Mouse (Mus musculus) stomach, postnatal 0 days (tissue): ENCODE measurements around the gene Hpse2. TPM values are rescaled to one million over a fixed set of nuclear protein-coding genes. Genes with fewer than 3 reads are reported as not detected.

Experiments
- ATAC-seq: fragments of 200-750 bp; cut with Nextera tagmentation; 2 replicates; pipeline ENCODE4 v1.8.0; 2017; ENCODE audit not compliant: low FRiP score, low TSS enrichment
- DNase-seq: peaks from one replicate; pipeline ENCODE4 v3.0.0-alpha.2; 2016; ENCODE audit warnings: low spot score
- H3K27ac ChIP-seq: fragments of 300-500 bp; sonication (generic); replicated peaks from 2 replicates; pipeline ENCODE4 v1.5.1; 2014; ENCODE audit warnings: mild to moderate bottlenecking, control low read depth
- H3K27me3 ChIP-seq: fragments of 300-500 bp; sonication (generic); 2 replicates; pipeline ENCODE4 v1.6.1; 2014; ENCODE audit warnings: low read length; ENCODE audit not compliant: control insufficient read depth, insufficient read depth
- H3K36me3 ChIP-seq: fragments of 300-500 bp; sonication (generic); 2 replicates; pipeline ENCODE4 v1.6.1; 2014; ENCODE audit warnings: low read length, mixed read lengths; ENCODE audit not compliant: control insufficient read depth, insufficient read depth
- H3K4me1 ChIP-seq: fragments of 300-500 bp; sonication (generic); replicated peaks from 2 replicates; pipeline ENCODE4 v1.6.1; 2014; ENCODE audit warnings: antibody characterized with exemption; ENCODE audit not compliant: control insufficient read depth, insufficient read depth
- H3K4me2 ChIP-seq: fragments of 300-500 bp; sonication (generic); replicated peaks from 2 replicates; pipeline ENCODE4 v1.6.1; 2014; ENCODE audit warnings: low read depth, mild to moderate bottlenecking, control low read depth, moderate library complexity
- H3K4me3 ChIP-seq: fragments of 300-500 bp; sonication (generic); 2 replicates; pipeline ENCODE4 v1.5.1; 2014; ENCODE audit warnings: low read depth, low read length, control low read depth
- H3K9ac ChIP-seq: fragments of 300-500 bp; sonication (generic); 2 replicates; pipeline ENCODE4 v1.6.1; 2014; ENCODE audit warnings: mild to moderate bottlenecking, low read length, control low read depth, mixed read lengths
- H3K9me3 ChIP-seq: fragments of 300-500 bp; sonication (generic); 2 replicates; pipeline ENCODE4 v1.6.1; 2016; ENCODE audit warnings: low read length; ENCODE audit not compliant: control insufficient read depth
- CTCF ChIP-seq: IDR thresholded peaks from 2 replicates; pipeline ENCODE4 v1.5.1; 2016; ENCODE audit warnings: antibody characterized with exemption, low read depth, mild to moderate bottlenecking, moderate library complexity
- EP300 ChIP-seq: optimal IDR thresholded peaks from 2 replicates; pipeline ENCODE3; 2016; ENCODE audit warnings: antibody characterized with exemption
- WGBS: fragments of 180-500 bp; shearing (Covaris S2); extraction: QIAGEN DNeasy Blood & Tissue Kit; methylation state at CpG from one replicate; pipeline ENCODE4 v1.1.7; 2014; 5-methylcytosine and 5-hydroxymethylcytosine counted together
- polyA plus RNA-seq: library from polyadenylated mRNA; unstranded; fragments of >200 nt; fragmentation: Nextera tagmentation; extraction: Ambion mirVana; gene quantifications from 2 replicates; pipeline ENCODE4 v1.2.1, GENCODE M21; 2015

Gene Hpse2
- polyA plus RNA-seq, 1 experiment from 2014 or later = 1.3 TPM

DNA sequence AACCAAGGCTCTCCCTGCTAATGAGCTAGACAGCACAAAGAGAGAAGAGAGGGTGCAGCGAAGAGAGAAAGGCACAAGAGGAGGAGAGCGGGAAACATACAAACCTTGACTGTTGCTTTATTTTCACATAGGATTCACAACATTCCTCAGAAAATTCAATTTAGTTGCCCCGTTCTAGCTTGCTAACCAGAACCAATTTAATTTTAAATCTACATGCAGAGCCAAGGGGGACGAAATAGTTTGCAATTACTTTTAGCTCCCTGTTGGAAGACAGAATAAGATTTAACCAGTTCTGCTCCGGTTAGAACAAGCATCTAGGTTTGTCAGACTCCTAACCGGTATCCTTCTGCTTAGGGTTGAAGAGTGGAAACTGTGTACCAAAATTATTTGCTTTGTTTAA, 240.3 kb downstream of the Hpse2 start:
- Histone ChIP-seq H3K4me3 (no peak overlapping the region), H3K36me3 (no peaks in the 10 kb centered on the region), H3K9ac (no peak overlapping the region), H3K9me3 (no peaks in the 10 kb centered on the region), H3K27me3 (no peaks in the 10 kb centered on the region), H3K4me2 (no peak overlapping the region), H3K27ac (no peak overlapping the region), H3K4me1 (no peaks in the 10 kb centered on the region)
- ATAC-seq (no peak), DNase-seq (no peak)
- 76% methylated on average over 6 of the region's 6 CpGs for WGBS
- TF ChIP-seq CTCF = no peak
- no peak for TF ChIP-seq EP300

- Histone ChIP-seq H3K36me3 (no peaks in the 10 kb centered on the region), H3K27ac (no peak overlapping the region), H3K4me1 (no peaks in the 10 kb centered on the region), H3K9me3 (no peaks in the 10 kb centered on the region), H3K4me3 (no peak overlapping the region), H3K27me3 (no peaks in the 10 kb centered on the region), H3K4me2 (no peak overlapping the region), H3K9ac (no peak overlapping the region)
- DNase-seq = no peak
- WGBS = 63% methylated on average over 7 of the region's 7 CpGs
- ATAC-seq = no peak
- no peak for TF ChIP-seq EP300
- TF ChIP-seq CTCF = no peak
Observed at GRCm38 (mm10) chr19:43146820-43147219, 241.3 kb downstream of the Hpse2 start.

GRCm38 (mm10) chr19:43141646-43142045, 246.5 kb downstream of the Hpse2 start:
- DNase-seq (no peak), ATAC-seq (no peak)
- TF ChIP-seq EP300 = no peak
- TF ChIP-seq CTCF = no peak
- H3K4me1 ChIP-seq = no peaks in the 10 kb centered on the region
- no peak overlapping the region for H3K27ac ChIP-seq
- H3K9me3 ChIP-seq = no peaks in the 10 kb centered on the region
- no peak overlapping the region for H3K9ac ChIP-seq
- H3K36me3 ChIP-seq = no peaks in the 10 kb centered on the region
- H3K4me3 ChIP-seq = no peak overlapping the region
- H3K4me2 ChIP-seq = no peak overlapping the region
- 43% methylated on average over 3 of the region's 3 CpGs for WGBS
- H3K27me3 ChIP-seq = no peaks in the 10 kb centered on the region

DNA sequence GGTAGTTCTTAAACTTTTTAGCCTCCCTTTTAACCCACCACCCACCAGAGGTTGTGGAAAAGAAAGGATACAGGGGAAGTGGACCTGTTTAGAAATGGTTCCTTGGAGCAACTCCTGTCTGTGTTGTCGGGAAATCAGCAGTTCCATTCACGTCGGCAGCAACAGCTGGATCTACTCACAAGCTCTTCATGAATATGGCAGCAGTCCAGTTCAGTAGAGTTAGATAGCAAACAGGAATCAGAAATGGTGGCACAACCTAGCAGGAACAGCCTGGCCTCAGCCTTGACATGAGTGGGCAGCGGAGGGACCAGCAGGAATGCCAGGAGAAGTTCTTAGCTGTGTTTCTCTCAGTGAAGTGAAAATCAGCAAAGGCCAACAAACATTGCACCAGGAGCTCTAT, 278.4 kb downstream of the Hpse2 start:
- ATAC-seq = no peak
- no peaks in the 10 kb centered on the region for H3K4me1 ChIP-seq

GRCm38 (mm10) chr19:43096915-43097314, 291.2 kb downstream of the Hpse2 start:
- Histone ChIP-seq H3K27ac (no peak overlapping the region), H3K4me1 (no peaks in the 10 kb centered on the region), H3K27me3 (no peaks in the 10 kb centered on the region), H3K9me3 (no peaks in the 10 kb centered on the region), H3K36me3 (no peaks in the 10 kb centered on the region), H3K4me2 (no peak overlapping the region), H3K4me3 (no peak overlapping the region), H3K9ac (no peak overlapping the region)
- DNase-seq (no peak), ATAC-seq (no peak)
- 68% methylated on average over 2 of the region's 2 CpGs for WGBS
- TF ChIP-seq CTCF = no peak
- TF ChIP-seq EP300 = no peak

More for the DNA sequence above, 278.4 kb downstream of the Hpse2 start:
- 46% methylated on average over 4 of the region's 4 CpGs for WGBS
- Histone ChIP-seq H3K36me3 (no peaks in the 10 kb centered on the region), H3K4me3 (no peak overlapping the region), H3K9ac (no peak overlapping the region), H3K27ac (no peak overlapping the region), H3K9me3 (no peaks in the 10 kb centered on the region), H3K4me2 (no peak overlapping the region), H3K27me3 (no peaks in the 10 kb centered on the region)
- TF ChIP-seq EP300 = no peak
- no peak for TF ChIP-seq CTCF
- no peak for DNase-seq

DNA sequence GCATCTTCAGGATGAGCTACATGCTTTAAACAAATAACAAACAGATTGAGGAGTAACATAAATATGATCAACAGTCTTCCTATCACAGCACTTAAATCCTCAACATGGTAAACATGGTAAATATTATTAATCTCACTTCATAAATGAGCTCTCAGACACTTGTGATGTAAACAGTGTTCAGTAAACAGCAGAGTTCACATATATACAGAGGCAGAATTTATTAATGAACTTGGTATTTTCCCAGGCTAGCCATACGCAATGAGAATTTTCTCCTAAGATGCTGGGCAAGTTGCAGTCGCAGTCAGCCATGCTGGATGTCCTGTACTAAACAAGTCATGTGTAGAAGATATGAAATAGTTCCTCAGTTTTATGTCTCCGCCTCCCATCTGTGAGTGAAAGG, 300.9 kb downstream of the Hpse2 start:
- ATAC-seq = no peak
- no peak for TF ChIP-seq CTCF
- no peak for TF ChIP-seq EP300
- H3K9ac ChIP-seq = no peak overlapping the region
- H3K4me1 ChIP-seq = no peaks in the 10 kb centered on the region
- no peak overlapping the region for H3K4me3 ChIP-seq
- no peaks in the 10 kb centered on the region for H3K36me3 ChIP-seq
- no peak for DNase-seq
- H3K9me3 ChIP-seq = no peaks in the 10 kb centered on the region
- no peak overlapping the region for H3K4me2 ChIP-seq
- no peaks in the 10 kb centered on the region for H3K27me3 ChIP-seq
- H3K27ac ChIP-seq = no peak overlapping the region
- 83% methylated on average over 3 of the region's 3 CpGs for WGBS
